Mouse (Mus musculus) myocyte (in vitro differentiated cells): Measurements from ENCODE around the gene Tarbp2. TPM values are rescaled to one million over a fixed set of nuclear protein-coding genes. Genes with fewer than 3 reads are reported as not detected.

Experiments used
- H3K27me3 ChIP-seq: one replicate; pipeline ENCODE4 v1.6.1; 2011; ENCODE audit not compliant: control insufficient read depth, insufficient read depth, insufficient read length
- H3K36me3 ChIP-seq: one replicate; pipeline ENCODE4 v1.6.1; 2011; ENCODE audit not compliant: control insufficient read depth, insufficient read depth
- H3K4me2 ChIP-seq: one replicate; pipeline ENCODE4 v1.6.1; 2011; ENCODE audit warnings: low read depth, control low read depth
- H3K4me3 ChIP-seq: one replicate; pipeline ENCODE4 v1.5.1; 2011; ENCODE audit warnings: mild to moderate bottlenecking, control low read depth, moderate library complexity
- H3K79me2 ChIP-seq: one replicate; pipeline ENCODE4 v1.6.1; 2011; ENCODE audit not compliant: control insufficient read depth, insufficient read depth
- H3ac ChIP-seq: one replicate; pipeline ENCODE4 v1.6.1; 2011; ENCODE audit not compliant: control insufficient read depth, insufficient read length
- CEBPB ChIP-seq: IDR thresholded peaks from 2 replicates; pipeline ENCODE4 v1.6.1; 2011; ENCODE audit warnings: mild to moderate bottlenecking, moderate library complexity; ENCODE audit not compliant: poor library complexity, insufficient read depth, severe bottlenecking
- E2F4 ChIP-seq: IDR thresholded peaks from one replicate; pipeline ENCODE4 v1.6.1; 2011; ENCODE audit warnings: mild to moderate bottlenecking, control low read depth, moderate library complexity; ENCODE audit not compliant: insufficient read depth
- MAX ChIP-seq: IDR thresholded peaks from one replicate; pipeline ENCODE4 v1.6.1; 2011; ENCODE audit warnings: low read depth, mild to moderate bottlenecking, control low read depth
- MYOD1 ChIP-seq, 3 experiments: IDR thresholded peaks; one replicate each; pipeline ENCODE4 v1.6.1; 2011; ENCODE audit warnings: control low read depth in 2 of 3, low read depth in 2 of 3, mild to moderate bottlenecking in 2 of 3, moderate library complexity in 1 of 3; ENCODE audit not compliant: insufficient read length in 2 of 3, control insufficient read depth in 1 of 3
- MYOG ChIP-seq, 3 experiments: IDR thresholded peaks; one replicate each; pipeline ENCODE4 v1.6.1; 2011; ENCODE audit warnings: control low read depth in 2 of 3, low read depth in 2 of 3, mild to moderate bottlenecking in 2 of 3; ENCODE audit not compliant: insufficient read length in 2 of 3, control insufficient read depth in 1 of 3, insufficient read depth in 1 of 3
- POLR2A ChIP-seq: IDR thresholded peaks from one replicate; pipeline ENCODE4 v1.6.1; 2011; ENCODE audit warnings: low read depth, mild to moderate bottlenecking, control low read depth, moderate library complexity; ENCODE audit not compliant: insufficient read length
- POLR2AphosphoS2 ChIP-seq: IDR thresholded peaks from one replicate; pipeline ENCODE4 v1.6.1; 2011; ENCODE audit warnings: low read depth, control low read depth; ENCODE audit not compliant: insufficient read length
- REST ChIP-seq: IDR thresholded peaks from one replicate; pipeline ENCODE4 v1.6.1; 2011; ENCODE audit warnings: mild to moderate bottlenecking, control low read depth, moderate library complexity; ENCODE audit not compliant: insufficient read depth, insufficient read length
- SRF ChIP-seq: IDR thresholded peaks from one replicate; pipeline ENCODE4 v1.6.1; 2011; ENCODE audit warnings: low read depth; ENCODE audit not compliant: control insufficient read depth, insufficient read length
- TCF12 ChIP-seq: IDR thresholded peaks from one replicate; pipeline ENCODE4 v1.6.1; 2011; ENCODE audit warnings: mild to moderate bottlenecking, control low read depth; ENCODE audit not compliant: poor library complexity, insufficient read depth, severe bottlenecking
- TCF3 ChIP-seq: IDR thresholded peaks from one replicate; pipeline ENCODE4 v1.6.1; 2011; ENCODE audit warnings: low read depth, control low read depth; ENCODE audit not compliant: insufficient read length
- USF1 ChIP-seq: IDR thresholded peaks from one replicate; pipeline ENCODE4 v1.6.1; 2011; ENCODE audit warnings: low read depth, mild to moderate bottlenecking, control low read depth, moderate library complexity
- polyA plus RNA-seq: library from polyadenylated mRNA; unstranded; fragments of >200 nt; fragmentation: generic; extraction: Trizol; gene quantifications from one replicate; pipeline ENCODE4 v1.2.1, GENCODE M21; 2012; ENCODE audit warnings: missing spikeins

The Tarbp2 gene
- polyA plus RNA-seq: 76.2 TPM

DNA sequence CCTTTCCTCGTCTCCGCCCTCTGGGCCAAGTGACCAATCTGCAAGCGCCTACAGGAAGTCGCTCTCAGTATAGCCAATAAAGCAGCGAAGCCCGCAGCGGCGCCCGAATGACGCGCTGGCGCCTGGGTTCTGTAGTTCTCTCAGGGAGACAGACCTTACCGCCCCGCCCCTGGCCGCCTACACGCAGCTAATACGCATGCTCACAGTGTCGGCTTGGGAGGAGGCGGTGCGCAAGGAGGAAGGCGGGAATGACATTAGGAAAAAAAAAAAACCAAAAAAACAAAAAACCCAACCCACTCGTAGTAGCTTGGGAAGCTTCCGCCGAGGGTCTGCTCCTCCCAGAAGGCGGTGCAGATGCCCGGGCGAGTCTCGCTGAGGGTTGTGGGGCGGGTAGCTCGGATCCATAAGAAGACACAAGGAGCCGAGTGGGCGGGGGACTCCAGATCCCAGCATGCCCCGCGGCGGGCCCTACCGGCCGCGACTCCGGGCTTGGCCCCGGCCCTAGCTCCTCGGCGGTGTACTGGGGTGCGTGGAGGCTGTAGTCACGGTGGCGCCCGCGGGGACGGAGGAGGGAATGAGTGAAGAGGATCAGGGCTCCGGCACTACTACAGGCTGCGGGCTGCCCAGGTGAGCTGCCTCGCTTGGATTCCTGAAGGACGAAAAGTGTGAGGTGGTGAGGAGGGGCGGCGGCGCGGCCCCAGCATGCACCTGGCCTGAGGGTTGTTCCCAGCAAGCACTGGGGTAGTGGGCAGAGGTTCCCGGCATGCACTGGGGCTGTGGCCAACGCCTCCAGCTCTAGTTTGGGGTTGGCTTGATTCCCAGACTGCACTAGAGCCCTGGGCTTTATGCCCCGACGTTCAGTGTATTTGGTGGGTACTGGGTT lies at the start of gene Tarbp2:
Gene Tarbp2 (plus strand): TSS at position 217 of the 883 bp plus-strand sequence.
- Histone ChIP-seq H3K27me3 (no peaks in the 10 kb centered on the region), H3K4me3 (peak within 1 kb of the TSS; percentile 56), H3K79me2 (peaks cover 29% of the 10 kb centered on the region)

DNA sequence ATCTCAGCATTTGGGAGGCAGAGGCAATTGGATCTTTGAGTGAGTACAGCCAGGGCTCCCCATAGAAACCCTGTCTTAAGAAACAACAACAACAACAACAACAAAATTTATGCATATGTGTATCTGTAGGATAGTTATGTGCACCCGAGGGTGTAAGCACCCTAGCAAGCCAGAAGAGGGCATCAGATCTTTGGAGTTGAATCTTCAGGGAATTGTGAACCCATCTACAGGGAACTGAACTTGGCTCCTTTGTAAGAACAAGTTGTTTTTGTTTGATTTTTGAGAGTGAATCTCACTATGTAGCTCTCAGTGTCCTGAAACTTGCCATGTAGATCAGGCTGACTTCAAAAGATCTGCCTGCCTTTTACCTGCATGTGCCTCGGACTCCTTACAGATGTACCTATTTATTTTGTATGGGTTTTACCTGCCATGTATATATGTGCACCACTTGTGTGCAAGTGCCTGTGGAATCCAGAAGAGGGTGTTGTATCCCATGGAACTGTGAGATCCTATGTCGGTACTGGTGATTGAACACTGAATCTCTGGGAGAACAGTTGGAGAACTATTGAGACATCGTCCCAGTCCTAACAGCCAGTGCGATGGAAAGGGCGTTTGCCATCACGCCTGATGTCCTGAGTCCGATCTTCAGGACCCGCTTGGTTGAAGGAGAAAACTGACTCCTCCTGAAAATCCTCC lies 49.2 kb upstream of the Tarbp2 start:
- no peak overlapping the region for H3K4me2 ChIP-seq
- TF ChIP-seq MYOD1 (IDR thresholded peaks at IDR 0.05; ENCODE audit: control insufficient read depth in 1 of 3, insufficient read length in 2 of 3, low read depth in 2 of 3): no peak
- no peak for TF ChIP-seq SRF
- TF ChIP-seq MYOG (IDR thresholded peaks at IDR 0.05; ENCODE audit: control insufficient read depth in 1 of 3, insufficient read depth in 1 of 3, insufficient read length in 2 of 3, low read depth in 2 of 3): no peak
- TF ChIP-seq E2F4: no peak
- no peak for TF ChIP-seq MAX
- no peak for TF ChIP-seq TCF12
- TF ChIP-seq CEBPB: no peak
- no peak for TF ChIP-seq REST
- TF ChIP-seq POLR2AphosphoS2: no peak
- TF ChIP-seq USF1: no peak
- TF ChIP-seq TCF3: no peak
- no peak for TF ChIP-seq POLR2A
- H3K36me3 ChIP-seq: peaks cover 13% of the 10 kb centered on the region
- no peak overlapping the region for H3K4me3 ChIP-seq
- peaks cover 31% of the 10 kb centered on the region for H3K79me2 ChIP-seq
- no peak overlapping the region for H3ac ChIP-seq
- H3K27me3 ChIP-seq: no peaks in the 10 kb centered on the region

More for the DNA sequence above, at the start of gene Tarbp2:
- peak within 1 kb of the TSS; percentile 37 for H3ac ChIP-seq
- H3K4me2 ChIP-seq: peak within 1 kb of the TSS; percentile 100
- H3K36me3 ChIP-seq: peaks cover 10% of the 10 kb centered on the region
- TF ChIP-seq SRF (peak; percentile 63), MYOG (IDR thresholded peaks at IDR 0.05; ENCODE audit: control insufficient read depth in 1 of 3, insufficient read depth in 1 of 3, insufficient read length in 2 of 3, low read depth in 2 of 3) (peak in 2 of 3 experiments; percentile 57 to 78), CEBPB (no peak), E2F4 (peak; percentile 76), POLR2A (peak; percentile 81), TCF3 (no peak), MAX (no peak), TCF12 (no peak), REST (no peak), USF1 (no peak), MYOD1 (IDR thresholded peaks at IDR 0.05; ENCODE audit: control insufficient read depth in 1 of 3, insufficient read length in 2 of 3, low read depth in 2 of 3) (peak in 2 of 3 experiments; percentile 65 to 71), POLR2AphosphoS2 (peak; percentile 98)

DNA sequence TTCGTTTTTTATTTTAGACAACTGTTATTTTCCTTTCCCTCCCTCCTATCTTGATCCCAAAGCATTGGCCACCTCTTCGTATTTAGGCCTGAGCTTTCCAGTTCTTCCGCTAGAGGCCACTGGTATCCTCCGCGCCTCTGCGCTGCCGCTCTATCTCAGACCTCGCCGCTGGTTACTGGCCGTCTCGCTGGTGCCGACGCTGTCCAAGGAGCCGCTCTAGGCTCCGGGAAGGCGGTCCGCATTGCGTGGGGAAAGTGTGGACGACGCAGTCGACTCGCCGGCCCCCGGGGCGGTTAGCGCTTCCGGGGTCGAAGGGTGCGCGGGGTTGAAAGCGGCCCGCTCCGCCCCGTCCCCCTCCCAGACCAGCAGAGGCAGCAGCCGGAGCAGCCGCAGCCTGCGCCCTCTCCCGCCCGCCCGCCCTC lies 47.8 kb upstream of the Tarbp2 start, which contains the start of gene Pcbp2:
Gene Pcbp2 (plus strand): TSS at position 357 of the 422 bp plus-strand sequence.
- no peaks in the 10 kb centered on the region for H3K27me3 ChIP-seq
- H3K4me3 ChIP-seq: peak within 1 kb of the TSS; percentile 70
- TF ChIP-seq MYOD1 (IDR thresholded peaks at IDR 0.05; ENCODE audit: control insufficient read depth in 1 of 3, insufficient read length in 2 of 3, low read depth in 2 of 3) (peak in 1 of 3 experiments; percentile 37), POLR2AphosphoS2 (peak; percentile 87), TCF12 (no peak), POLR2A (peak; percentile 64), E2F4 (peak; percentile 52), SRF (peak; percentile 82), TCF3 (no peak), USF1 (no peak), REST (no peak), MAX (no peak), CEBPB (no peak), MYOG (IDR thresholded peaks at IDR 0.05; ENCODE audit: control insufficient read depth in 1 of 3, insufficient read depth in 1 of 3, insufficient read length in 2 of 3, low read depth in 2 of 3) (peak in 2 of 3 experiments; percentile 15 to 64)
- H3ac ChIP-seq: peak within 1 kb of the TSS; percentile 27
- H3K79me2 ChIP-seq: peaks cover 45% of the 10 kb centered on the region
- H3K36me3 ChIP-seq: peaks cover 27% of the 10 kb centered on the region
- H3K4me2 ChIP-seq: peak within 1 kb of the TSS; percentile 80

DNA sequence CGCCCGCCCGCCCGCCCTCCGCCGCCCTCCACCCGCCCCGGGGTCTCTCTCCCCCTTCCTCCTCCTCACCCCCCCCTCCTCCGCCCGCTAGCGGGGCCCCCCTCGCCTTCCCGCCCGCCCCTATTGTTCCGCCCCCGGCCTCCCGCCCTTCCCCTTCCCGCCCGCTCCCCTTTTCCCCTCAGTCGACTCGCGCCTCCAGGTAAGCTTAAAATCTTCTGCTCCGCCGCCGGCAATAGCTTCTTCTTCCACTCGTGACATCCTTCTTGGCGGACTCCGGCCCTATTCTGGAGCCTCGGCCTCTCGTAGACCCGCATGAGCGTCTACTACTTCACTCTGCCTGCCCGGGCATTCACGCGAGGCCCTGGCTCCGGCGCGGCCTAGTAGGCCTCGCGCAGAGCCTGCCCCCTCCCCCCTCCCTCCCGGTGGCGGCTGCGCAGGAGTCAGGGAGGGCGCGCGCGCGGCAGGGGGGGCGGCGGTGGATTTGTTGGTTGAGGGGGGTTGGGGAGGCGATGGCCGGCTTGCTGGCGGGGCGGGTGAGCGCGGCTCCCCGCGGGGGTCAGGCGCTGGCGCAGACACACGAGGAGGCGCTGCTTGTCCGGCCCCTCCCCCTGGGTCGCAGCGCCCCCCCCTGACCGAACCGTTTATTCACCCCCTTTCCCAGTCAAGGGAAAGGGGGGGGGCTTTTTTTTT lies 47.2 kb upstream of the Tarbp2 start:
- TF ChIP-seq TCF12 (no peak), USF1 (no peak), CEBPB (no peak), TCF3 (no peak), MAX (no peak), E2F4 (peak; percentile 6), REST (no peak), POLR2A (peak; percentile 50), MYOG (IDR thresholded peaks at IDR 0.05; ENCODE audit: control insufficient read depth in 1 of 3, insufficient read depth in 1 of 3, insufficient read length in 2 of 3, low read depth in 2 of 3) (peak in 1 of 3 experiments; percentile 45), MYOD1 (IDR thresholded peaks at IDR 0.05; ENCODE audit: control insufficient read depth in 1 of 3, insufficient read length in 2 of 3, low read depth in 2 of 3) (peak in 1 of 3 experiments; percentile 37), SRF (no peak), POLR2AphosphoS2 (peak; percentile 19)
- peak overlapping the region; percentile 27 for H3ac ChIP-seq
- peak overlapping the region; percentile 70 for H3K4me3 ChIP-seq
- no peak overlapping the region for H3K4me2 ChIP-seq
- peaks cover 50% of the 10 kb centered on the region for H3K79me2 ChIP-seq
- no peaks in the 10 kb centered on the region for H3K27me3 ChIP-seq
- H3K36me3 ChIP-seq: peaks cover 32% of the 10 kb centered on the region
